Mouse (Mus musculus): Measurements from ENCODE around the gene Rbfox3. TPM values are rescaled to one million over a fixed set of nuclear protein-coding genes. Genes with fewer than 3 reads are reported as not detected.
A peak's percentile ranks its signal among the peaks of the same experiment; 100 is the strongest.

Rbfox3 gene
- total and polyA plus RNA-seq, 3 experiments = not detected

DNA sequence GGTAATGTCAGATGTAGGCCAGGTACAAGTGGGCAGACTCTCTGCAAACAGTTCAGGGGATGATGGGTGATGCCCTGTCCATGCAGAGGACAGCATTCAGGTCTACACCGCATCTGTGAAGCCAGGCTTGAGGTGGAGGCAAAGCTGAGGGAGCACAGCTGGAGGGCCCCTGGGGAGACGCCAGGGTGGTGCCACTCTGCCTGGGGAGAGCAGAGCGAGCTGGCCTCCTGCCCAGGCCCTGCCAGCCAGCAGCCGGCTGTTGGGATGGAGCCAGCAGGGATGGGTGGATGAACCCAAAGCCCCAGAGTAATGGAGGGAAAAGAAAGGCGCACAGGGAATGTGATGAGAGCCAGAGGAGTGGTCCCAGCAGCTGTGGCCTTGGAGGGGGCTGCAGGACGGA lies 399.5 kb downstream of the Rbfox3 start:
- in situ Hi-C loops (cut with MboI; ENCODE audit: low pct_ligation_motif_present, low pct_unique_long_range_greater_than_20kb, low sequenced_read_pairs) (no loop called here), dilution Hi-C loops (cut with MboI; ENCODE audit: extremely low pct_ligation_motif_present, extremely low pct_unique_long_range_greater_than_20kb, low sequenced_read_pairs) (no loop called here)
- H3K4me3 ChIP-seq (replicated peaks in 1 of 3; ENCODE audit: low read depth in 2 of 3, low read length in 2 of 3, poor library complexity in 1 of 3) = no peak overlapping the region
- DNase-seq (ENCODE audit: extremely low read depth) = no peak
- no peak overlapping the region for H3K4me2 ChIP-seq (ENCODE audit: insufficient read depth, low read depth, poor library complexity, severe bottlenecking)
- no peaks in the 10 kb centered on the region for H3K9me3 ChIP-seq (replicated peaks; ENCODE audit: low read length)
- TF ChIP-seq SMC3 (IDR thresholded peaks at IDR 0.05; ENCODE audit: low read depth, low read length) (no peak), RCOR1 (conservative IDR thresholded peaks at IDR 0.05; ENCODE audit: low read depth, low read length) (no peak), JUND (conservative IDR thresholded peaks at IDR 0.05; ENCODE audit: low read depth, low read length) (no peak), MXI1 (IDR thresholded peaks at IDR 0.05; ENCODE audit: low read depth, low read length) (no peak), E2F4 (IDR thresholded peaks at IDR 0.05; ENCODE audit: insufficient replicate concordance, low read depth, low read length) (no peak), USF1 (IDR thresholded peaks at IDR 0.05; ENCODE audit: low read depth, low read length) (no peak), ELF1 (IDR thresholded peaks at IDR 0.05; ENCODE audit: low read depth, low read length) (no peak), JUN (IDR thresholded peaks at IDR 0.05; ENCODE audit: insufficient read depth, low read depth, low read length) (no peak), POLR2A (IDR thresholded peaks at IDR 0.05; ENCODE audit: low read depth, low read length) (no peak), ZC3H11A (IDR thresholded peaks at IDR 0.05; ENCODE audit: low read depth, low read length) (no peak), IRF4 (IDR thresholded peaks at IDR 0.05; ENCODE audit: low read depth, low read length) (no peak), MAZ (IDR thresholded peaks at IDR 0.05; ENCODE audit: low read depth, low read length) (no peak), CTCF (conservative IDR thresholded peaks at IDR 0.05 in 1 of 2, IDR thresholded peaks at IDR 0.05 in 1 of 2; ENCODE audit: low read depth in 2 of 2, low read length in 2 of 2) (no peak)
- no peak overlapping the region for H3K27ac ChIP-seq (ENCODE audit: insufficient read depth, low read depth)
- H3K27me3 ChIP-seq (replicated peaks) = peaks cover 99% of the 10 kb centered on the region
- H3K36me3 ChIP-seq (replicated peaks in 1 of 2; ENCODE audit: control insufficient read depth in 1 of 2, insufficient read depth in 1 of 2, low read length in 1 of 2) = no peaks in the 10 kb centered on the region
- H3K4me1 ChIP-seq (ENCODE audit: control insufficient read depth in 1 of 2, insufficient read depth in 2 of 2) = no peaks in the 10 kb centered on the region
- no peak overlapping the region for H3K9ac ChIP-seq (ENCODE audit: insufficient read depth, low read depth)
- H3K79me2 ChIP-seq (replicated peaks; ENCODE audit: control insufficient read depth, extremely low read depth, insufficient read depth, poor library complexity, severe bottlenecking) = no peaks in the 10 kb centered on the region

DNA sequence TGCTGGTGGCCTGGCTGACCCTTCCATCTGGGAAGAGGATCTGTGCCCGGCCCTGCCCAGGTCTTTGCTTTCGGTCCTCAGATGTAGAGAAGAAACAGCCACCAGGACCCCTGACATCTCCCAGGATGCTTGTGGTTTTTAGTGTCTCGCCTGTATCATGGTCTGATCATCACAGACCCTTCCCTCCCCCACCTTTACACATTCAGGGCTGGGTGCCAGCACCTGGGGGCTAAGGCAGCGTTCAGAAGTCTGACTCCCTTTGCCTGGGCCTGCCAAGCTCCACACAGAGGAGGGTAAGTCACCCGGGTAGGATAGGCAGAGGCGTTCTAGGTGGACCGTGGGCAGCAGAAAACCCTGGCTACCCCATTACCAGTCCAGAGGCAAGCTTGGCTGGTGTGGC lies 403.1 kb downstream of the Rbfox3 start:
- peaks cover 0 to 7% of the 10 kb centered on the region in 2 experiments; a peak in 2 of 4 replicates for H3K4me1 ChIP-seq (ENCODE audit: control insufficient read depth in 1 of 2, insufficient read depth in 2 of 2)
- no peak overlapping the region for H3K9ac ChIP-seq (ENCODE audit: insufficient read depth, low read depth)
- no peaks in the 10 kb centered on the region for H3K9me3 ChIP-seq (replicated peaks; ENCODE audit: low read length)
- peaks cover 100% of the 10 kb centered on the region for H3K27me3 ChIP-seq (replicated peaks)
- no peak for TF ChIP-seq IRF4 (IDR thresholded peaks at IDR 0.05; ENCODE audit: low read depth, low read length)
- H3K4me3 ChIP-seq (replicated peaks in 1 of 3; ENCODE audit: low read depth in 2 of 3, low read length in 2 of 3, poor library complexity in 1 of 3) = no peak overlapping the region
- DNase-seq (ENCODE audit: extremely low read depth) = no peak
- H3K4me2 ChIP-seq (ENCODE audit: insufficient read depth, low read depth, poor library complexity, severe bottlenecking) = no peak overlapping the region
- H3K36me3 ChIP-seq (replicated peaks in 1 of 2; ENCODE audit: control insufficient read depth in 1 of 2, insufficient read depth in 1 of 2, low read length in 1 of 2) = no peaks in the 10 kb centered on the region
- in situ Hi-C loops (cut with MboI; ENCODE audit: low pct_ligation_motif_present, low pct_unique_long_range_greater_than_20kb, low sequenced_read_pairs) (loop anchor here (10.0 kb wide), 1 partner anchor 64 kb away; no protein-coding TSS in a partner anchor), dilution Hi-C loops (cut with MboI; ENCODE audit: extremely low pct_ligation_motif_present, extremely low pct_unique_long_range_greater_than_20kb, low sequenced_read_pairs) (no loop called here)
- no peak overlapping the region for H3K27ac ChIP-seq (ENCODE audit: insufficient read depth, low read depth)
- H3K79me2 ChIP-seq (replicated peaks; ENCODE audit: control insufficient read depth, extremely low read depth, insufficient read depth, poor library complexity, severe bottlenecking) = no peaks in the 10 kb centered on the region

DNA sequence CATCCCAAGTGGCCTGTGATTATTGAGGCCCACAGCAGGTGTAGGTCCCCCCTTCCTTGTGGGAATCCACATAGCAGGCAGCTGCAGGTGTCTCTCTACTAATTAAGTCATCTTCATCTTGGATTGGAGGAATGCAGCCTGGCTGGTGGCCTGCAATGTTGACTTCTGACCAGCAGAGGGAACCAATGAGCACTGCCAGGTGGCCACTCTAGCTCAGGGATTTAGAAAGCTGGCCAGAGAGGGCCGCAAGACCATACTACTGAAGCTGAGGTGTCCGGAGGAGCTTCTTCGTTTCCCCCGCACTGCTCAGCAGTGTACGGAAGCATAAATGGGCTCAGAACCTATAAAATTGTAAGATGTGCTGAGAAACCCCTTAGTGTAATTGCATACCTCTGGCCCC lies 403.5 kb downstream of the Rbfox3 start:
- DNase-seq (ENCODE audit: extremely low read depth) = peak; percentile 46
- dilution Hi-C loops (cut with MboI; ENCODE audit: extremely low pct_ligation_motif_present, extremely low pct_unique_long_range_greater_than_20kb, low sequenced_read_pairs) = no loop called here
- Histone ChIP-seq H3K4me2 (ENCODE audit: insufficient read depth, low read depth, poor library complexity, severe bottlenecking) (no peak overlapping the region), H3K36me3 (replicated peaks in 1 of 2; ENCODE audit: control insufficient read depth in 1 of 2, insufficient read depth in 1 of 2, low read length in 1 of 2) (no peaks in the 10 kb centered on the region), H3K79me2 (replicated peaks; ENCODE audit: control insufficient read depth, extremely low read depth, insufficient read depth, poor library complexity, severe bottlenecking) (no peaks in the 10 kb centered on the region), H3K27ac (ENCODE audit: insufficient read depth, low read depth) (no peak overlapping the region), H3K4me3 (replicated peaks in 1 of 3; ENCODE audit: low read depth in 2 of 3, low read length in 2 of 3, poor library complexity in 1 of 3) (no peak overlapping the region), H3K4me1 (ENCODE audit: control insufficient read depth in 1 of 2, insufficient read depth in 2 of 2) (peaks cover 0 to 7% of the 10 kb centered on the region in 2 experiments; a peak in 2 of 4 replicates), H3K9ac (ENCODE audit: insufficient read depth, low read depth) (no peak overlapping the region), H3K9me3 (replicated peaks; ENCODE audit: low read length) (no peaks in the 10 kb centered on the region), H3K27me3 (replicated peaks) (peaks cover 100% of the 10 kb centered on the region)
- in situ Hi-C loops (cut with MboI; ENCODE audit: low pct_ligation_motif_present, low pct_unique_long_range_greater_than_20kb, low sequenced_read_pairs) = loop anchor here (10.0 kb wide), 1 partner anchor 63 kb away; no protein-coding TSS in a partner anchor
- TF ChIP-seq CHD2 (IDR thresholded peaks at IDR 0.05; ENCODE audit: low read length) (no peak), BHLHE40 (IDR thresholded peaks at IDR 0.05; ENCODE audit: low read depth, low read length) (no peak), RAD21 (IDR thresholded peaks at IDR 0.05; ENCODE audit: low read depth, low read length) (peak; percentile 48), SMC3 (IDR thresholded peaks at IDR 0.05; ENCODE audit: low read depth, low read length) (peak; percentile 82), MAZ (IDR thresholded peaks at IDR 0.05; ENCODE audit: low read depth, low read length) (no peak), CTCF (conservative IDR thresholded peaks at IDR 0.05 in 1 of 2, IDR thresholded peaks at IDR 0.05 in 1 of 2; ENCODE audit: low read depth in 2 of 2, low read length in 2 of 2) (peak; percentile 90 to 98), USF1 (IDR thresholded peaks at IDR 0.05; ENCODE audit: low read depth, low read length) (no peak)

Measured in CH12.LX (cell line).